Mouse (Mus musculus): ENCODE results near the gene Fpgt.

DNA sequence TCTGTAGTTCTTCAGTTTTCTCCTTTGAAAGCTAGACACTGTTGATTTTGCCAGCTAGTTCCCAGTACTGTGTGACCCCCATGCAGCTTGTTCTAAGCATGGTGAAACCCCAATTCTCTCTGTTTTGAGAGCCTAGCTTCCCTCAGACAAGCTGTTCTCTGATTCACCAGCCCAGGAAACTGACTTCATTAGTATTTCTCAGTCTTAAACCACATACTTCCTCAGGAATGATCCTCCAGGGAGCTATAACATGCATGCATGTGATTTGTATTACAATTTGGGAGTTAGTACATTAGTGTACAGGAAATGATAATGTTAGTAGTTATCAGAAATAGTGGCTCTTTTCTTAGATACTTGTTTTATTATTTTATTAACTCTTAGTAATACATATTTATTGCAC is 36.6 kb downstream of the Fpgt start:
- TF ChIP-seq CTCF (conservative IDR thresholded peaks at IDR 0.05; ENCODE audit: insufficient read depth, insufficient read length, low read depth, low read length): no peak
- no peak for TF ChIP-seq POLR2A (IDR thresholded peaks at IDR 0.05; ENCODE audit: low read depth, low read length)

Measured in kidney, adult 2 months (tissue).